Mouse (Mus musculus) Patski (cell line): ENCODE measurements around the gene Arhgef3. TPM values are rescaled to one million over a fixed set of nuclear protein-coding genes. Genes with fewer than 3 reads are reported as not detected.

Source experiments
- ATAC-seq: fragments of 100-300 bp; one replicate; pipeline ENCODE4 v1.8.0; 2021
- CTCF ChIA-PET: fragments of 350-600 bp; sonication (Branson Sonifier 250); formaldehyde crosslinking; loops from one replicate; lab custom pipeline; 2022; ENCODE audit warnings: inconsistent platforms; lab: Charles Lee
- POLR2A ChIA-PET: fragments of 350-600 bp; sonication (Branson Sonifier 250); formaldehyde crosslinking; loops from one replicate; lab custom pipeline; 2022; ENCODE audit warnings: antibody characterized with exemption, inconsistent platforms; lab: Charles Lee
- DNase-seq: peaks from one replicate; pipeline ENCODE4 v3.0.0-alpha.2; 2011; ENCODE audit warnings: low read depth, low spot score
- H3K27me3 ChIP-seq: fragments of 371-371 bp; one replicate; pipeline ENCODE4 v1.5.1; 2021
- CTCF ChIP-seq: fragments of 100-300 bp; IDR thresholded peaks from one replicate; pipeline ENCODE4 v1.5.1; 2021
- in situ Hi-C: fragments of 300-500 bp; cut with MboI; formaldehyde crosslinking; loops from 3 replicates; pipeline ENCODE4 v1.11.1; 2018; ENCODE audit warnings: low pct_unique_long_range_greater_than_20kb, mixed read lengths
- polyA plus RNA-seq: library from polyadenylated mRNA; unstranded; gene quantifications from one replicate; pipeline ENCODE4 v1.2.3, GENCODE M21; 2021

Arhgef3 gene
- polyA plus RNA-seq, 1 experiment from 2014 or later: 3.4 TPM

GRCm38 (mm10) chr14:27301768-27302499 lies 187.2 kb downstream of the Arhgef3 start:
- CTCF ChIA-PET: interaction anchor here (1.2 kb wide), 1 partner anchor 39 kb away, joined by 3 read pairs; no protein-coding TSS in a partner anchor

GRCm38 (mm10) chr14:27303294-27303693 lies 188.6 kb downstream of the Arhgef3 start:
- CTCF ChIA-PET: interaction anchor here (1.5 kb wide), 1 partner anchor 16 kb away, joined by 3 read pairs; no protein-coding TSS in a partner anchor
- ATAC-seq (no peak), DNase-seq (no peak)
- TF ChIP-seq CTCF: no peak
- POLR2A ChIA-PET: interaction anchor here (0.7 kb wide), 1 partner anchor 1552 kb away, joined by 3 read pairs; no protein-coding TSS in a partner anchor
- no peaks in the 10 kb centered on the region for H3K27me3 ChIP-seq
- in situ Hi-C loops: no loop called here

More at GRCm38 (mm10) chr14:27301768-27302499, 187.2 kb downstream of the Arhgef3 start:
- peak; percentile 39 for ATAC-seq
- TF ChIP-seq CTCF: no peak
- in situ Hi-C loops: no loop called here
- H3K27me3 ChIP-seq: no peaks in the 10 kb centered on the region
- POLR2A ChIA-PET: no interaction called here
- no peak for DNase-seq

DNA sequence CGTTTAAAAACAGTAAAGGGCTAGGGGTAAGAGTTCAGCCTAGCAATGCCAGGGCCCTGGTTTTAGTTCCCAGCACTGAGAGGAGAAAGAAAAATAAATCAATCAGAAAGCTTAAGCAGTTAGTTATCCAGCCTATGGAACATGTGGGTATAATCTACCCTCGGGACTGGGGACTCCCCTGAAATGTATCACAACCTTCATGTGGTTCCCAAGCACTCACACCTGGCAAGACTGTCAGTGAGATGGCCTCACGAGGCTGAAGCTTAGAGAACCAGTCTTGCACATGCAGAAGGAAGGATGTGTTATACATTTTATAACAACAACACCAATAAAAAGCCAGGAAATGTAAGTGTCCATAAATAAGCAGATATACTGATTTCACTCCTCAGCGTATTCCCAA lies 189.7 kb downstream of the Arhgef3 start:
- DNase-seq: no peak
- ChIA-PET CTCF (interaction anchor here (1.0 to 1.5 kb wide), 2 partner anchors 15 to 17 kb away, joined by 3 read pairs; no protein-coding TSS in a partner anchor), POLR2A (no interaction called here)
- no peaks in the 10 kb centered on the region for H3K27me3 ChIP-seq
- no peak for ATAC-seq
- in situ Hi-C loops: no loop called here
- TF ChIP-seq CTCF: no peak

GRCm38 (mm10) chr14:27308761-27309160 lies 194.1 kb downstream of the Arhgef3 start:
- CTCF ChIA-PET: no interaction called here

DNA sequence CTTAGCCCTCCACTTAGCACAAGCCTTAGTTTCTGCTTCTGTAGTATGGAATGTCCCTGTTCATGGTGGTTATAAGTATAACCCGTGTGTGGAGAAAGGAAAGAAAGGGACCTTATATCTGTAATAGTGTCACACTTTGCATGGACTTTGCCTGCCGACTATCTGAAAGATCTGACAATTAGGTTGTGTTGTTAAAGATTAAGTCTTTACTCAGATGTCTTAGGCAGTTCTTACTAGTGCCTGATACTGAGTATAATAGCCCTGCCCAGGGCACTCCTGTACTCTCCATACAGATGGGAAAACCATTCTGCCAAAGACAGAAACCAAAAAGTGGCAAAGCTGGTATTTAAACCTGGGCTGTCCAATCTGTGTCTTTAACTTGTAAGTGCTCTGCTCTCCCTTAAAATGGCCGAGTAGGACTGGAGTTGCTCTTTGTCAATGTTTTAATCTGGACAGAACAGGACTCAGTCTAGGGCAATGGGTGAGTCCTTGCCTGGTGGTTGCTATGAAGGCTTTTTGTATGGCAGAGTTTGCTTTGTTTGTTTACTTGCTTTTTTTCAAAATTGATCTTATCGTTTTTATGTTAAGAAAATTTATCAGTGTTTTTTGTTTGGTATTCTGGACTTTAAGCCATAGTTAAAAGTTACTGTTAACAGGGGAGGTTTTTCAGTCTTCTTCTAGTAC lies 196.0 kb downstream of the Arhgef3 start:
- no peak for ATAC-seq
- POLR2A ChIA-PET: no interaction called here
- TF ChIP-seq CTCF: no peak
- no peaks in the 10 kb centered on the region for H3K27me3 ChIP-seq
- CTCF ChIA-PET: no interaction called here
- in situ Hi-C loops: no loop called here
- DNase-seq: no peak

More at GRCm38 (mm10) chr14:27308761-27309160, 194.1 kb downstream of the Arhgef3 start:
- DNase-seq: no peak
- TF ChIP-seq CTCF: no peak
- POLR2A ChIA-PET: no interaction called here
- no peak for ATAC-seq
- no peaks in the 10 kb centered on the region for H3K27me3 ChIP-seq
- in situ Hi-C loops: no loop called here

DNA sequence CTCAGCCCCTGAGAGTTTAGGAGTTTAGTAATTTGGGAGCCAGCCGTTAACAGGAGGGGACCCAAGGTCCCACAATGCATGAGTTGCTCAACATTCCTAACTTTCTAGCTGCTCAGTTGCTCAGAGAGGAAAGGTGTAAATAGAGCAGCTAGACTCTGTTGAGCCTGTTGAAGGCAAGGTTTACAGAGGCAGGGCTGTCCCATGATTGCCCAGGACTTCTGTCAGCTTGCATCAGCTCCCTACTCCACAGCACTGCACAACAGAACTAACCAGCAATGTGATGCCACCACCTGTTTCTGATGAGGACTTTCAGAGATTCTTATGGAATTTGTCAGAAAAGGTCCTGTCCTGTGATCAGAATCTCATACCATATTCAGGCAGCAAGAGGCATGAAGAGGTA lies 197.7 kb downstream of the Arhgef3 start:
- no peak for ATAC-seq
- in situ Hi-C loops: no loop called here
- POLR2A ChIA-PET: no interaction called here

GRCm38 (mm10) chr14:27315737-27316136 lies 201.0 kb downstream of the Arhgef3 start:
- in situ Hi-C loops: no loop called here
- ChIA-PET CTCF (no interaction called here), POLR2A (interaction anchor here (0.7 kb wide), 1 partner anchor 23 kb away, joined by 3 read pairs; no protein-coding TSS in a partner anchor)
- ATAC-seq (no peak), DNase-seq (no peak)
- no peaks in the 10 kb centered on the region for H3K27me3 ChIP-seq
- TF ChIP-seq CTCF: no peak

More for the DNA sequence above, 197.7 kb downstream of the Arhgef3 start:
- no peak for DNase-seq
- no peaks in the 10 kb centered on the region for H3K27me3 ChIP-seq
- TF ChIP-seq CTCF: no peak
- CTCF ChIA-PET: no interaction called here

- in situ Hi-C loops: no loop called here
- no peak for DNase-seq
- no peak for ATAC-seq
- no peak for TF ChIP-seq CTCF
- H3K27me3 ChIP-seq: no peaks in the 10 kb centered on the region
- CTCF ChIA-PET: no interaction called here
- POLR2A ChIA-PET: no interaction called here
Measured at GRCm38 (mm10) chr14:27317146-27317545, 202.4 kb downstream of the Arhgef3 start.

GRCm38 (mm10) chr14:27319386-27319785 lies 204.7 kb downstream of the Arhgef3 start:
- CTCF ChIA-PET: interaction anchor here (1.3 kb wide), 1 partner anchor 15 kb away, joined by 3 read pairs; no protein-coding TSS in a partner anchor
- in situ Hi-C loops: no loop called here
- POLR2A ChIA-PET: no interaction called here
- no peak for TF ChIP-seq CTCF
- H3K27me3 ChIP-seq: no peaks in the 10 kb centered on the region
- DNase-seq: no peak
- ATAC-seq: no peak

DNA sequence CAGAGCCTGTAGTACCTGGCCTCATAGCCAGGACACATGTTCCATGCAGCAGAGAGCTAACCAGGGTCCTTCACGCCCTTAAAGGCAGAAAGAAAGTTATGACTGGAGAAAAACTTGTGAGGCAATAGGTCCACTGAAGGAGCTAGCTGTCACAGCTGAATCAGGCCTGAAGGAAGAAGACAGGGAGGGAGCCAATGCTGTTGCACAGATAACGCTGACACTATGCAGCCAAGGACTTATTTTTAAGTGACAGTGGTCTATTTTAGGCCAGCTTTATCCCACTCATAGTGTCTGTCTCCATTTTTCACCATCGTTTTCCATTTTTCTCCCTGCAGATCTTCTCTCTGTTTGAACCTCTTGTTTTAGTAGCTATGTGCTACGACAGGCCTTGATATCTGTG lies 207.3 kb downstream of the Arhgef3 start:
- no peak for DNase-seq
- no peaks in the 10 kb centered on the region for H3K27me3 ChIP-seq
- CTCF ChIA-PET: no interaction called here
- no peak for ATAC-seq
- in situ Hi-C loops: no loop called here
- POLR2A ChIA-PET: interaction anchor here (0.6 kb wide), 1 partner anchor 742 kb away, joined by 3 read pairs; no protein-coding TSS in a partner anchor
- TF ChIP-seq CTCF: no peak

DNA sequence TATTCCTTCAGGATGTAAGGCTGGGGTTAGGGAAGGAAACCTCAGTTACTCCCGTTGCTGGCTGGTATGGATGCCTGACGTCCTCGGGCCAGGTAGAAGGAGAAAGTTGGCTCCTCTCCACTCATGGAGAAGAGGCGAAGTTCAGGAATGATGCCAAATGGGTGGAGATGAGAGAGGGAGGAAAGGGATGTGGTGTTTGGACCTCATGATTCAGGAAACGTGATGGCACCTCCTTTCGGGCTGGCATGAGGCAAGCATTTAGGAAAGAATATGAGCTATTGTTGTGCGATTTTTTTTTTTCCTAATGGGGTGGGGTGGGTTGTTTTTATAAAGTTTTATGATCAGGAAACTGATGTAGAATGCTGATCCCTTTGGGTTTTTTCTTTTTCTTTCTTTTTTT lies 210.0 kb downstream of the Arhgef3 start:
- ChIA-PET CTCF (no interaction called here), POLR2A (no interaction called here)
- ATAC-seq: no peak
- H3K27me3 ChIP-seq: no peaks in the 10 kb centered on the region
- in situ Hi-C loops: no loop called here
- TF ChIP-seq CTCF: no peak
- no peak for DNase-seq
